Mouse (Mus musculus) left cerebral cortex, postnatal 4 days (tissue): Measurements from ENCODE around the gene Zfp446. TPM values are rescaled to one million over a fixed set of nuclear protein-coding genes. Genes with fewer than 3 reads are reported as not detected.

Experiments
- DNase-seq: peaks from one replicate; pipeline ENCODE4 v3.0.0-alpha.2; 2022
- intact Hi-C: fragments of 180-260 bp; cut with DNase I; formaldehyde crosslinking; loops from one replicate; pipeline ENCODE4 v1.15.1; 2025
- total RNA-seq, 2 experiments: library from RNA; stranded (reverse); gene quantifications; 2 replicates each; pipeline ENCODE4 v1.2.3; 2021

The Zfp446 gene
- total RNA-seq, 2 experiments from 2014 or later, result 8.6 to 9.0 TPM

DNA sequence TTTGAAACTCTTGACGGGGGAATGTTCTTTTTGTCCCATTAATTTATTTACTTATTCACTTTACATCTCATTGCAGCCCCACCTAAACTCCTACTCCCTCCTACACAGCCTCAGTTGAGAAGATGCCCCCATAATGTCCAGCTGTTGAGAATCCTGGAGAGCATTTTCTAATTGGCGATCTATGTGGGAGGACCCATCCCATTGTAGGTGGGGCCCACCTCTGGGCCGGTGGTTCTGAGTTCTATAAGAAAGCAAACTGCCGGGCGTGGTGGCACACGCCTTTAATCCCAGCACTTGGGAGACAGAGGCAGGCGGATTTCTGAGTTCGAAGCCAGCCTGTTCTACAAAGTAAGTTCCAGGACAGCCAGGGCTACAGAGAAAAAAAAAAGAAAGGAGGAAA is 9.3 kb downstream of the Zfp446 start:
- intact Hi-C loops, result no loop called here
- no peak for DNase-seq

- DNase-seq, result no peak
- intact Hi-C loops, result no loop called here
Measured at GRCm38 (mm10) chr7:12987409-12988189, 10.0 kb downstream of the Zfp446 start.

GRCm38 (mm10) chr7:12992222-12992621 is 14.6 kb downstream of the Zfp446 start:
- no peak for DNase-seq
- intact Hi-C loops, result no loop called here

GRCm38 (mm10) chr7:12993148-12993547 is 15.5 kb downstream of the Zfp446 start:
- no peak for DNase-seq
- intact Hi-C loops, result no loop called here

DNA sequence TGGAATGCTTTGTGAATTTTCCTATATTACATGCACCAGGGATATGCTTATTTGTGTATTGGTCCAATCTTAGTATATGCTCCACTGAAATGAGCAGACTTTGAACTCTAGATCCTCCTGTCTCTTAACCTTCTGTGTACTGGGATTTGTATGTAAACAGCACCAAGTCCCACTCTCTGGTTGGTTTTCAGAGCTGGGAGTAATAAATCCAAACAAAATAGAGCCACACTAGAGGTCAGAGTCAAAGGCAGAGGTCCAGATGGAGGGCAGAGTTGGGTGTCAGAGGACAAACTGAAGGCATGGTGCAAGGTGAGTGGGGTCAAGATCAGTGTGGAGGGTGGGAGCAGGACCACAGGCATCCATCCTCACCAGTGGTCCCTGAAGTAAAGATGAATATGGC is 18.2 kb downstream of the Zfp446 start:
- DNase-seq, result no peak
- intact Hi-C loops, result no loop called here

- intact Hi-C loops, result no loop called here
- DNase-seq, result no peak
Measured at GRCm38 (mm10) chr7:12997230-12997629, 19.6 kb downstream of the Zfp446 start.

GRCm38 (mm10) chr7:12998053-12998452 is 20.4 kb downstream of the Zfp446 start, which contains the start of gene Slc27a5:
TSS of gene Slc27a5 (minus strand) at chr7:12998192.
- intact Hi-C loops, result no loop called here
- no peak for DNase-seq

- DNase-seq, result no peak
- intact Hi-C loops, result no loop called here
Measured at GRCm38 (mm10) chr7:12998851-12999250, 21.2 kb downstream of the Zfp446 start, which contains the start of gene Trim28. TSS of gene Trim28 (plus strand) at chr7:12999114.

GRCm38 (mm10) chr7:13001584-13001983 is 23.9 kb downstream of the Zfp446 start:
- intact Hi-C loops, result no loop called here
- no peak for DNase-seq

DNA sequence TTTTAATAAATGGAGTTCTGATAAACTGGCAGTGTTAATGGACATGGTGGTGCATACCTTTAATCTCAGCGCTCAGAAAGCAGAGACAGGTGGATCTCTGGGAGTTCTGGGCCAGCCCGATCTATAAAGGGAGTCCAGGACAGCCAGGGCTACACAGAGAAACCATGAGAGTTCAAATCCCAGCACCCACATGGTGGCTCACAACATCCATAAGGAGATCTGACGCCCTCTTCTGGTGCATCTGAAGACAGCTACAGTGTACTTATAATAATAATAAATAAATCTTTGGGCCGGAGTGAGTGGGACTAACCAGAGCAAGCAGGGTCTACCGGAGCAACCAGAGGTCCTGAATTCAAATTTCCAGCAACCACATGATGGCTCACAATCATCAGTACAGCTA is 25.7 kb downstream of the Zfp446 start:
- no peak for DNase-seq
- intact Hi-C loops, result no loop called here

DNA sequence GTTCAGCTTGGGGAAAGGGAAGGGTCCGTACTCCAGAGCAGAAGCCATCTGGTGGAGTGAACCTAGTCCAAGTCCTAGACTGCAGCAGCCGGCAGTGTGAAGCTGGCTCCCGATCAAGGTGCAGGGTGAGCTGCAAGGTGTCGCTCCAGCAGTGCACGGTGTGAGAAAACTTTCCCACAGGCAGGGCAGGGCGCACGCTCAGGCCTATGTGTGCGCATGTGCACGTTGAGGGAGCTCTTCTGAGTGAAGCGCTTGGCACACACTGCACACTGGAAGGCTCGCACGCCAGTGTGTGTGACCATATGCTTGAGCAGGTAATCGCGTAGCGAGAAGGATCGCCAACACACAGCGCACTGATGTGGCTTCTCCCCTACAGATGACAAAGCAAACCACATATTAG is 28.4 kb downstream of the Zfp446 start:
- intact Hi-C loops, result no loop called here
- DNase-seq, result no peak

DNA sequence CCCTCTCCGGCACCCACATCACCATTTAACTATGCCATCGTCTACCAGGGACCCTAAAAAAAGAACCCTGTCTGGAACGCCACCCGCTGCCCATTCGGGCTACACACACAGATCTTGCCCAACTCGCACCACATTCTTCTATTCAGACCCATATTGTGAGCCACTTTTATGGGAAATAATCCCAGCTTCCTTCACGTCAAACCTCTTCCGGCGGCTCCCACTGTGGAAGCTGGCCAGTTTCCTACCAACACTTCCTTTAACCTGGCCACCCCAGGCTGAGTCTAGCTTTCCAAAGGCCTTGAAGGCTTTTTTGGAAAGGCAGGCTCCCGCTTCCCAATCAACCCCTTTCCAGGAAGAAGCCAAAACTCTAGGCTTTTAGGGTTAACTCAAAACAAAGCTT is 28.9 kb downstream of the Zfp446 start:
- intact Hi-C loops, result no loop called here
- DNase-seq, result no peak

DNA sequence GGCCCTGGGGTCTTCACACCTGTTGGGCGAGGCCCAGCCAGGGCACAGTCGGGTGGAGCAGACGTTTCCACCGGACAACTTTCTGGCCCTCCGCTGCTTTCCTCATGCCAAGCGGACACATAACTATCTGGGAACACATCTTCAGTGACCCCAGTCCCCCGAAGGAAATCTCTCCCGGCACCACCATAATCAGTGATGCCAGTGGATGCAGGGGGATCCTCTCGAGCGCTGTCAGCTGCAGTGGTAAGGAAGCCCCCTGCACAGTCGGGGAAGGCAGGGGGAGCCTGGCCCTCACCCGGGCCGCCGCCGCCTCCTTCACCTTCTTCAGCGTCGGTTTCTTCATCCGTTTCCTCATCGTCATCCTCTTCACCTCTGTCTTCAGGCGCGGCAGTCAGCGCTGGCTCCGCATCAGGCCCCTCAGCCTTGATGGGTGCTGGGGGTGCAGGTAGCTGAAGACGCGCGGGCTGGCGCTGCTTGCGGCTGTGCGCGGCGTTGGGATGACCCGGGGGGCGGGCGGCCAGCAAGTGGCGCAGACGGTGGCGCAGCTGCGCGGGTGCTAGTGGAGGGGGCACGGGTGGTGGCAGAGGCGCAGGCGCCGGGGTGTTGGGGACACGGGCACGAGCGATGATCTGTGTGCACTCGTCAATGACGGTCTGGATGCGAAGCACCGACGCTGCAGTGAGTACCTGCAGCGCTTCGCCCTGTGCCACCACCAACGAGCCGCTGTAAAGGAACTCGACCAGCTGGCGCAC is 29.9 kb downstream of the Zfp446 start:
- DNase-seq, result no peak
- intact Hi-C loops, result no loop called here

GRCm38 (mm10) chr7:13009143-13010004 is 31.7 kb downstream of the Zfp446 start:
- intact Hi-C loops, result no loop called here
- DNase-seq, result peak; percentile 95

DNA sequence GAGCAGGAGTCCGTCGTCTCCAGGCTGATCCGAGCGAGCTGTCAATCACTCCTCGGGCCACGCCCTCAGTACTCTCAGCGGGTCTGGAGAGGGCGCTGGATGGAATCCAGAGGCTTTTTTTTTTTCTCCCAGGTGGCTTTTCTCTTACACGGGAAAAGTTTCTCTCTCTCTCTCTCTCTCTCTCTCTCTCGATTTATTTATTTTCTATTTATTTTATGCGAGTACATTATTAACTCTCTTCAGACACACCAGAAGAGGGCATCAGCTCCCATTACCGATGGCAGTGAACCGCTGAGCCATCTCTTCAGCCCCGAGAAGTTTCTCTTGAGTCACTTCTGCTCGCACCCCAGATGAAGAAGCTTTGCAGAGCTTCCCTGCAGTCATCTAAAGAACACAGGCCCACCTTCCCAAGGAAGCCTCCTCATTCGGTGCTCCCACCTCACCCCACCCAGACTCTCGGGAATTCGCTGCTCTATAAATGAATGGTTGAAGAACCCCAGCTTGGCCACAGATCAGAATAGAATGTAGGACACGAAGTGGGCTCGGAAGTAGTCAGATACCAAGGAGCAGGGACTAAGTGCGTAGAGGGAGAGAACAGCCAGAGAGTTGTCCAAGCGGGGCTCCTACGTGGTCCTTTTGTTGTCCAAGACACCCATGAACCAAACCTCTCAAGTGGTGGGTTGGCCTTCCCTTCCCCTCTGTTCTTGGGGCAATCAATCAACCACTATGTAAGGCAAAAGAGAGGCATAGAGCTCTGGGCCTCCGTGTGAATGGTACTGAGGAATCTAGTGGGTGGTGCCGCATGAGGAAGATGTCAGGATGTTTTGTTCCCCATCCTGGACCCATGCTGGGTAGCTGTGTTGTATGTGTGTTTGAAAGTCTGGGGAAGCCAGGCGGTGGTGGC is 32.6 kb downstream of the Zfp446 start, which contains the start of gene Zbtb45:
Gene Zbtb45 (minus strand): TSS at position 30 of the 904 bp plus-strand sequence.
- intact Hi-C loops, result no loop called here
- no peak for DNase-seq

- no peak for DNase-seq
- intact Hi-C loops, result no loop called here
Measured at GRCm38 (mm10) chr7:13013671-13014070, 36.0 kb downstream of the Zfp446 start.

GRCm38 (mm10) chr7:13014275-13014839 is 36.7 kb downstream of the Zfp446 start:
- intact Hi-C loops, result no loop called here
- DNase-seq, result no peak

DNA sequence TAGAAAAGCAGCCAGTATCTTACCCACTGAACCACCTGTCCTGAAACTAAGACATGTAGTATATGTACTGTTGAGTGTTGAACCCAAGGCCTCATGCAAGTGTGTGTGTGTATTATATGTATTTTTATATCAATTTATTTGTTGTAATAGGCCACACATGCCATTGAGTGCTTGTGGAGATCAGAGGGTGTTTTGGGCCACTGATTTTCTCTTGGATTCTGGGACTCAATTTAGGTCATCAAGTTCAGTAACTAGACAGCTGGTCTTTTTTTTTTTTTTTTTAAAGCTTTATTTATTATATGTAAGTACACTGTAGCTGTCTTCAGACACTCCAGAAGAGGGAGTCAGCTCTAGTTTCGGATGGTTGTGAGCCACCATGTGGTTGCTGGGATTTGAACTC is 37.6 kb downstream of the Zfp446 start:
- intact Hi-C loops, result no loop called here
- DNase-seq, result no peak

DNA sequence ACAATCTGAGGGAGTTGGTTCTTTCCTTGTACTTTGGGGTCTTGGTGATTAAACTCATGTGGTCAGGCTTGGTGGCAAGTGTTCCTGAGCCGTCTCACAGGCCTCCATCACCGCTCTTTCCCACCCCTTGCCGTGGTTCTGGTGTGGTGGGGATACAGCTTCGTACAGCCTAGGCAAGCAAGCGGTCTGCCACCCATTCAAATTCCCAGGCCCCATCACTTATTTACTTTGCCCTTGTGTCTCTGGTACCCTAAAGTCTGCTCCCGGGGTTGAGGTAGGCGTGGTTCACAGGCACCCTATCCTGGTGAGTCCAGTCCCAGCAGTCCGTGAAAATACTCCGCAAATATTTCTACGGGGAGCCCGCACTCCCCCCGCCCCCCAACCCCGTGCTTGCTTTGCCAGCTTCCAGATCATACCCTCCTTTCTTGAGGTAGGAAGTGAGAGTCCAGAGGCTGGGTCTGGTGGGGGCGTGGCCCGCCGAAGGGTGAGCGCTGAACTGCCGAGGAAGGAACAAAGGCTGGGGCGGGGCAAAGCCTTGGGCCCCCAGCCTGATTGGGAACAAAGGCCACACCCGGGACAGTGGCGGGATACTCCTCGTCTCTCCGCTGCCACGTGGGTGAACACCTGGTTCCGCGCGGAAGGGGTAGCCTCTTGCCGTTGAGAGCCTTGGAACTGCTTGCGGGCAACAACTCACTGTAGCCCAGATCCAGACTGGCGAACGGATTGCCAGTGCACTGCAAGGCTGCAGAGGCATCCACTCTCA is 45.3 kb downstream of the Zfp446 start:
- DNase-seq, result peak; percentile 76
- intact Hi-C loops, result no loop called here
